Mouse (Mus musculus) kidney, postnatal 14 days (tissue): Measurements from ENCODE around the gene Pdcl3.
A peak's percentile ranks its signal among the peaks of the same experiment; 100 is the strongest.

Source experiments
- DNase-seq: peaks from one replicate; pipeline ENCODE4 v3.0.0; 2022; ENCODE audit warnings: mixed read lengths

Gene Pdcl3

GRCm38 (mm10) chr1:38985308-38985707 lies at the start of gene Pdcl3:
Gene Pdcl3, plus strand, starts transcription at chr1:38985608.
- DNase-seq = no peak

- DNase-seq = peak; percentile 1
Measured at GRCm38 (mm10) chr1:38936780-38937179, 48.6 kb upstream of the Pdcl3 start.

GRCm38 (mm10) chr1:38938849-38939248 lies 46.6 kb upstream of the Pdcl3 start, which contains the start of gene Nms:
Gene Nms, plus strand, starts transcription at chr1:38939149.
- no peak for DNase-seq

GRCm38 (mm10) chr1:38939608-38940007 lies 45.8 kb upstream of the Pdcl3 start:
- DNase-seq = peak; percentile 10

- no peak for DNase-seq
Measured at GRCm38 (mm10) chr1:38956457-38956856, 29.0 kb upstream of the Pdcl3 start.

- DNase-seq = no peak
Measured at GRCm38 (mm10) chr1:38969116-38969515, 16.3 kb upstream of the Pdcl3 start.

- no peak for DNase-seq
Measured at GRCm38 (mm10) chr1:38971712-38972111, 13.7 kb upstream of the Pdcl3 start.

- DNase-seq = no peak
Measured at GRCm38 (mm10) chr1:38972986-38973592, 12.3 kb upstream of the Pdcl3 start.

GRCm38 (mm10) chr1:38979953-38980352 lies 5.5 kb upstream of the Pdcl3 start:
- no peak for DNase-seq

- no peak for DNase-seq
Measured at GRCm38 (mm10) chr1:38983870-38984269, 1.5 kb upstream of the Pdcl3 start.

GRCm38 (mm10) chr1:38987080-38987864 lies 1.9 kb downstream of the Pdcl3 start:
- DNase-seq = peak; percentile 99

GRCm38 (mm10) chr1:38987865-38988211 lies 2.4 kb downstream of the Pdcl3 start:
- DNase-seq = no peak

- no peak for DNase-seq
Measured at GRCm38 (mm10) chr1:38988357-38988756, 2.9 kb downstream of the Pdcl3 start.

GRCm38 (mm10) chr1:38992365-38992764 lies 7.0 kb downstream of the Pdcl3 start:
- DNase-seq = peak; percentile 63

GRCm38 (mm10) chr1:39001106-39001505 lies 15.7 kb downstream of the Pdcl3 start:
- DNase-seq = peak; percentile 79

GRCm38 (mm10) chr1:39005751-39006354 lies 20.4 kb downstream of the Pdcl3 start:
- DNase-seq = peak; percentile 29

- DNase-seq = peak; percentile 15
Measured at GRCm38 (mm10) chr1:39006830-39007829, 21.7 kb downstream of the Pdcl3 start.

- peak; percentile 83 for DNase-seq
Measured at GRCm38 (mm10) chr1:39010583-39011021, 25.2 kb downstream of the Pdcl3 start.

- DNase-seq = no peak
Measured at GRCm38 (mm10) chr1:39012576-39012975, 27.2 kb downstream of the Pdcl3 start.

- no peak for DNase-seq
Measured at GRCm38 (mm10) chr1:39013843-39014242, 28.4 kb downstream of the Pdcl3 start.

GRCm38 (mm10) chr1:39015529-39015928 lies 30.1 kb downstream of the Pdcl3 start:
- DNase-seq = no peak

GRCm38 (mm10) chr1:39017871-39018270 lies 32.5 kb downstream of the Pdcl3 start:
- DNase-seq = no peak

- DNase-seq = no peak
Measured at GRCm38 (mm10) chr1:39025142-39025541, 39.7 kb downstream of the Pdcl3 start.
